Mouse (Mus musculus): ENCODE data around the gene Slc1a2. TPM values are rescaled to one million over a fixed set of nuclear protein-coding genes. Genes with fewer than 3 reads are reported as not detected.
A peak's percentile ranks its signal among the peaks of the same experiment; 100 is the strongest.

Slc1a2 gene
- total and polyA plus RNA-seq, 3 experiments = 0.08 TPM; not detected in 2

- peak; percentile 51; the same call in 1 of the 2 replicates for TF ChIP-seq RCOR1 (IDR thresholded peaks at IDR 0.05; ENCODE audit: low read depth, low read length)
These were observed 98.9 kb downstream of the Slc1a2 start (continued) for GRCm38 (mm10) chr2:102757241-102757860.

DNA sequence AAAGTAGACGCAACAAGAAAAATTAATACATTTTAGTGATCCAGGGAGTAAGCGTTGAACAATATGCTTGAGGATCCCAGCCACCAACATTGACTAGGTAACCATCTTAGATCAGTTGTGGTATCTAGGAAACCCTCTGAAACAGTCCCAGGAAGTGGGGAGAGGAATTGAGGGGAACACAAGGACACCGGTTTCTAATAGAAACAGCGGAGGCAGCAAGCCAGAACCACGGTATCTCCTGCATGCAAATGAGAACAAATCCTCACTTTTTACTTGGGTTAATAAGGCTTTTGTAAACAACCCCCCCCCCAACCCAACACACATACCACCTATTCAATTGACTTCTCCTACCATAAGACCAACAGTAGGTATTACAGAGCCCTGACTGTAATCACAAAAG is 101.0 kb downstream of the Slc1a2 start:
- H3K4me1 ChIP-seq (ENCODE audit: control insufficient read depth in 1 of 2, insufficient read depth in 2 of 2, low read length in 2 of 2) = peaks cover 27 to 41% of the 10 kb centered on the region in 2 experiments
- peaks cover 0 to 47% of the 10 kb centered on the region in 2 experiments; a peak in 2 of 4 replicates for H3K36me3 ChIP-seq (ENCODE audit: control insufficient read depth in 1 of 2, insufficient read depth in 2 of 2, low read length in 2 of 2)
- H3K27ac ChIP-seq (ENCODE audit: control insufficient read depth, low read depth, low read length) = no peak overlapping the region
- H3K79me2 ChIP-seq (ENCODE audit: control insufficient read depth, insufficient read depth, low read length, poor library complexity) = no peaks in the 10 kb centered on the region
- H3K27me3 ChIP-seq (ENCODE audit: control insufficient read depth in 1 of 2, insufficient read depth in 2 of 2, low read length in 2 of 2) = no peaks in the 10 kb centered on the region
- H3K9me3 ChIP-seq (replicated peaks; ENCODE audit: insufficient read depth, low read length) = no peaks in the 10 kb centered on the region
- DNase-seq (ENCODE audit: low read depth, low spot score) = no peak
- no peak overlapping the region for H3K9ac ChIP-seq (ENCODE audit: control insufficient read depth, low read depth, low read length, poor library complexity, severe bottlenecking)
- no peak overlapping the region for H3K4me3 ChIP-seq (ENCODE audit: control insufficient read depth in 1 of 2, insufficient read depth in 1 of 2, low read depth in 2 of 2, low read length in 2 of 2)
- TF ChIP-seq MAZ (IDR thresholded peaks at IDR 0.05; ENCODE audit: low read depth, low read length) = no peak
- no peak for TF ChIP-seq MAFK (IDR thresholded peaks at IDR 0.05; ENCODE audit: borderline replicate concordance, low read depth, low read length)
- TF ChIP-seq ZC3H11A (IDR thresholded peaks at IDR 0.05; ENCODE audit: low read depth, low read length) = no peak
- no peak for TF ChIP-seq MYB (IDR thresholded peaks at IDR 0.05; ENCODE audit: low read depth, low read length)

GRCm38 (mm10) chr2:102760284-102761072 is 102.0 kb downstream of the Slc1a2 start:
- peak; percentile 79 for DNase-seq (ENCODE audit: low read depth, low spot score)
- TF ChIP-seq ZNF384 (IDR thresholded peaks at IDR 0.05; ENCODE audit: low read depth, low read length) (0 out of 2 replicates have a peak, but pooled peaks have one; percentile 21), E2F4 (IDR thresholded peaks at IDR 0.05; ENCODE audit: borderline replicate concordance, low read depth, low read length) (no peak), MAX (IDR thresholded peaks at IDR 0.05; ENCODE audit: low read length) (peak; percentile 66), EP300 (IDR thresholded peaks at IDR 0.05; ENCODE audit: low read depth in 1 of 2, low read length in 2 of 2) (peak; percentile 60 to 64), MYC (IDR thresholded peaks at IDR 0.05; ENCODE audit: low read depth, low read length) (peak; percentile 44), JUND (IDR thresholded peaks at IDR 0.05; ENCODE audit: low read depth, low read length) (peak; percentile 99), POLR2A (IDR thresholded peaks at IDR 0.05; ENCODE audit: control insufficient read depth in 1 of 2, insufficient read depth in 1 of 2, low read depth in 1 of 2, low read length in 2 of 2, poor library complexity in 1 of 2) (no peak), CHD2 (IDR thresholded peaks at IDR 0.05; ENCODE audit: low read length) (no peak), TCF12 (IDR thresholded peaks at IDR 0.05; ENCODE audit: low read depth, low read length) (peak; percentile 57; the same call in 1 of the 2 replicates), HCFC1 (IDR thresholded peaks at IDR 0.05; ENCODE audit: low read depth, low read length) (0 out of 2 replicates have a peak, but pooled peaks have one; percentile 28), MAFK (IDR thresholded peaks at IDR 0.05; ENCODE audit: borderline replicate concordance, low read depth, low read length) (0 out of 2 replicates have a peak, but pooled peaks have one; percentile 45), ETS1 (IDR thresholded peaks at IDR 0.05; ENCODE audit: low read depth, low read length) (peak; percentile 87), MXI1 (IDR thresholded peaks at IDR 0.05; ENCODE audit: low read depth, low read length) (no peak; the same call in 1 of the 2 replicates), GABPA (IDR thresholded peaks at IDR 0.05; ENCODE audit: low read depth, low read length) (peak; percentile 83), ZC3H11A (IDR thresholded peaks at IDR 0.05; ENCODE audit: low read depth, low read length) (no peak), USF2 (IDR thresholded peaks at IDR 0.05; ENCODE audit: borderline replicate concordance in 1 of 2, insufficient read depth in 1 of 2, low read depth in 1 of 2, low read length in 2 of 2) (peak in 1 of 2 experiments; percentile 36; a peak in 1 of 4 replicates), SIN3A (IDR thresholded peaks at IDR 0.05; ENCODE audit: low read length) (peak; percentile 12; the same call in 1 of the 2 replicates), KAT2A (conservative IDR thresholded peaks at IDR 0.05; ENCODE audit: low read depth, low read length) (no peak), UBTF (IDR thresholded peaks at IDR 0.05; ENCODE audit: borderline replicate concordance, insufficient read depth, low read depth, low read length) (no peak), MYB (IDR thresholded peaks at IDR 0.05; ENCODE audit: low read depth, low read length) (no peak), USF1 (IDR thresholded peaks at IDR 0.05; ENCODE audit: low read depth, low read length) (peak; percentile 89)
- Histone ChIP-seq H3K4me1 (ENCODE audit: control insufficient read depth in 1 of 2, insufficient read depth in 2 of 2, low read length in 2 of 2) (peaks cover 27 to 47% of the 10 kb centered on the region in 2 experiments), H3K27ac (ENCODE audit: control insufficient read depth, low read depth, low read length) (peak overlapping the region; percentile 71), H3K9me3 (replicated peaks; ENCODE audit: insufficient read depth, low read length) (no peaks in the 10 kb centered on the region), H3K9ac (ENCODE audit: control insufficient read depth, low read depth, low read length, poor library complexity, severe bottlenecking) (no peak overlapping the region), H3K27me3 (ENCODE audit: control insufficient read depth in 1 of 2, insufficient read depth in 2 of 2, low read length in 2 of 2) (no peaks in the 10 kb centered on the region), H3K36me3 (ENCODE audit: control insufficient read depth in 1 of 2, insufficient read depth in 2 of 2, low read length in 2 of 2) (peaks cover 0 to 49% of the 10 kb centered on the region in 2 experiments; a peak in 2 of 4 replicates), H3K4me3 (ENCODE audit: control insufficient read depth in 1 of 2, insufficient read depth in 1 of 2, low read depth in 2 of 2, low read length in 2 of 2) (no peak overlapping the region), H3K79me2 (ENCODE audit: control insufficient read depth, insufficient read depth, low read length, poor library complexity) (no peaks in the 10 kb centered on the region)

Measured in MEL (cell line).